Mouse (Mus musculus) MEL (cell line): Measurements from ENCODE around the gene Plekhg4.

Experiments
- CHD1 ChIP-seq: IDR thresholded peaks from 2 replicates; pipeline ENCODE4 v1.6.1; 2012; ENCODE audit warnings: low read depth, mild to moderate bottlenecking, inconsistent platforms, low read length, improper control_type of control experiment
- CTCF ChIP-seq, 3 experiments: IDR thresholded peaks in 2 of 3; conservative IDR thresholded peaks in 1 of 3; 2 replicates each; pipeline ENCODE4 v1.5.1; 2011 to 2012; ENCODE audit warnings: low read length in 3 of 3, low read depth in 2 of 3, mild to moderate bottlenecking in 2 of 3, improper control_type of control experiment in 1 of 3, inconsistent platforms in 1 of 3, mixed read lengths in 1 of 3, moderate library complexity in 1 of 3; ENCODE audit not compliant: control insufficient read depth in 1 of 3, insufficient read depth in 1 of 3, poor library complexity in 1 of 3, severe bottlenecking in 1 of 3
- MAX ChIP-seq: IDR thresholded peaks from 2 replicates; pipeline ENCODE4 v1.6.1; 2011; ENCODE audit warnings: low read length, improper control_type of control experiment
- MAZ ChIP-seq: IDR thresholded peaks from 2 replicates; pipeline ENCODE4 v1.6.1; 2012; ENCODE audit warnings: low read depth, mild to moderate bottlenecking, inconsistent platforms, low read length, improper control_type of control experiment
- MEF2A ChIP-seq: IDR thresholded peaks from 2 replicates; pipeline ENCODE4 v1.6.1; 2014; ENCODE audit warnings: low read depth, mild to moderate bottlenecking, inconsistent platforms, low read length, improper control_type of control experiment; ENCODE audit not compliant: poor library complexity, insufficient replicate concordance, severe bottlenecking; ENCODE audit errors: extremely low read depth
- NELFE ChIP-seq: IDR thresholded peaks from 2 replicates; pipeline ENCODE4 v1.6.1; 2011; ENCODE audit warnings: low read depth, low read length, improper control_type of control experiment
- POLR2A ChIP-seq, 2 experiments: IDR thresholded peaks; 2 replicates each; pipeline ENCODE4 v1.6.1; 2011 to 2012; ENCODE audit warnings: low read length in 2 of 2, mild to moderate bottlenecking in 2 of 2, control low read depth in 1 of 2, improper control_type of control experiment in 1 of 2, low read depth in 1 of 2, moderate library complexity in 1 of 2; ENCODE audit not compliant: control insufficient read depth in 1 of 2, insufficient read depth in 1 of 2, poor library complexity in 1 of 2
- ZNF384 ChIP-seq: IDR thresholded peaks from 2 replicates; pipeline ENCODE4 v1.6.1; 2012; ENCODE audit warnings: low read depth, mild to moderate bottlenecking, inconsistent platforms, low read length, improper control_type of control experiment

DNA sequence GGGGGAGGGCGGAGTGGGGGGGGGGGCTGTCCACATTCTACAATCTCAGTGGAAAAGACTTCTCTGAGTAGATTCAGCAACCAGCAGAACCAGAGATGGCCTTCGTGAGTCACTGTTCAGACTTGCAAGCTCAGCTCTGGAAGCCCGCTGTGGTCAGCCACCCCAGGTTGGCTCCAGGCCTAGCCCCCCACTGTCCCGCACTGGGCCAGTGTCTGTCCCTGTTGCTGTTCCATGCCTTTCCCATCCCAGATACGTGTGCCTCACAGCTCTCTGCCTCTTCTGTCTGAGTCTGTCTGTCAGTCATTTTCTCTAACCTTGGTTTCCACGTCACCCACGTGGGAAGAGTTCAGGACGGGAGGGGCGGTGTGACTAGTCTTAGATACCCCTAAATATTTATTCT is 601 bp upstream of the Plekhg4 start:
- TF ChIP-seq CHD1, result no peak
- TF ChIP-seq CTCF (IDR thresholded peaks at IDR 0.05 in 2 of 3, conservative IDR thresholded peaks at IDR 0.05 in 1 of 3; ENCODE audit: control insufficient read depth in 1 of 3, insufficient read depth in 1 of 3, low read depth in 2 of 3, low read length in 3 of 3, poor library complexity in 1 of 3, severe bottlenecking in 1 of 3), result no peak
- TF ChIP-seq MAZ, result no peak
- TF ChIP-seq NELFE, result no peak
- no peak for TF ChIP-seq POLR2A (IDR thresholded peaks at IDR 0.05; ENCODE audit: control insufficient read depth in 1 of 2, insufficient read depth in 1 of 2, low read depth in 1 of 2, low read length in 2 of 2, poor library complexity in 1 of 2)
- TF ChIP-seq MAX, result no peak
- no peak for TF ChIP-seq MEF2A
- no peak for TF ChIP-seq ZNF384
